Mouse (Mus musculus) fat pad, adult 2 months (tissue): ENCODE measurements at regions not wholly inside any gene's neighbourhood (a gene's known extent, or its start where the extent isn't known, plus 50 kb on each side); places are given as distances from the start of the nearest gene placed in this dataset.

ENCODE experiments used
- DNase-seq: peaks from one replicate; pipeline ENCODE4 v3.0.0-alpha.2; 2011; ENCODE audit warnings: low read depth, low spot score; ENCODE audit errors: extremely low read depth

DNA sequence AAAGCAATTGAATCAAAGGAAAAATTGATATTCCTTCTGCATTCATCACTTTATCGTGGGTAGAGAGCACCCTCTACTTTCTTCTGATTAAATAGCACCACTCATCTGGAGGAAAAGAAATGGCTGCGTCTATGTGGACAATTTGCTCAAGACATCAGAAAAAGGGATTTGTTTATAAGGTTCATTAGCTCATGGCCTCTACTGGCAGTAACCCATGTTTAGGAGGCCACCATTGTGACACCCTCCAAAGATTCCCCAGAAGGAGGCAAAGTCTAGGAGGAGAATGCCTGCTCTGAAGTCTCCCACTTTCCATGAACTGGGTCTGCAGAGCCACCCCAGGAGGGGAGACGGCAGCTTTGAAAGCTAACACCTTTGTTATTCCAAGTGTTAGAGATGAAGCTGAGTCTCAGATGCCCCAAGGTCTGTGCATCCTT, 147.2 kb upstream of the Plscr5 start:
- DNase-seq = no peak

- no peak for DNase-seq
Measured at GRCm38 (mm10) chr9:92044161-92044560, 148.6 kb upstream of the Plscr5 start.

DNA sequence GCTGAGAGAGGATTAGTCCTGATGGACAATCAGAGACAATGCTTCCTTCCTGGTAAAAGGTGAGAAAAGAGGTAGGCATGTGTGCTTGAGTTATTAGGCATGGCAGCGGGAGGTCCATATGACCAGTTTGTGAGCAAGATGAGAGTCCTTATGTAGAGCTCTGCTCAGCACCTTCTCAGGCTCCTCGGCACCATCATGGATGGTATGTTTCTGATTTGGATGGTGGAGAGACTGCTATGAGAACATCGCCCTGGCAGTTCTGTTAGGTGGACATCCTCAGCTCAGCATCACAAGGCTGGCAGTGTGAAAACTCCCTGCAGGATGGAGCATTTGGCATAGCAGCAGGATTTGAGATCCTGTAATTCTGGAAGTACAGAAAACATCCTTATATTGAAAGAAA, 176.2 kb upstream of the Plscr5 start:
- no peak for DNase-seq

DNA sequence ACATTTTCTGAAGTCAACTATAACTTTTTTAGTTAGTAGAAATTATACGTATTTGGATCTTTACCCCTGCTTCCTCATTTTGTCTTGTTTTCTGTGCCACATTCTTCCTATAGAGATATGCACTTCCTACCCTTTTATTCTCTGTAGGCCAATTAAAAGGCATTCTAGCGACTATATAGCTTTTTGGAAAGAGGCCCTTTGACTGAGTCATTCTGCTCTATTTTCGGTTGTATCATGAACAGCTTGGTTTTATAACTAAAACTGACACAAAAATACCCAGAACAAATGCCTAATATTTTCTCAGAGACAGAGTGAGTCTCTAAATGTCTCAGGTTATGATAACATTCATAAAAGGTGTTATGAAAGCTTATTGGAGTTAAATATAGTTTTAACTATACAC, 176.8 kb upstream of the Plscr5 start:
- DNase-seq = no peak

- DNase-seq = no peak
Measured at GRCm38 (mm10) chr9:91988240-91988639, 204.5 kb upstream of the Plscr5 start.

- no peak for DNase-seq
Measured at GRCm38 (mm10) chr9:91981955-91982621, 210.6 kb upstream of the Plscr5 start.

DNA sequence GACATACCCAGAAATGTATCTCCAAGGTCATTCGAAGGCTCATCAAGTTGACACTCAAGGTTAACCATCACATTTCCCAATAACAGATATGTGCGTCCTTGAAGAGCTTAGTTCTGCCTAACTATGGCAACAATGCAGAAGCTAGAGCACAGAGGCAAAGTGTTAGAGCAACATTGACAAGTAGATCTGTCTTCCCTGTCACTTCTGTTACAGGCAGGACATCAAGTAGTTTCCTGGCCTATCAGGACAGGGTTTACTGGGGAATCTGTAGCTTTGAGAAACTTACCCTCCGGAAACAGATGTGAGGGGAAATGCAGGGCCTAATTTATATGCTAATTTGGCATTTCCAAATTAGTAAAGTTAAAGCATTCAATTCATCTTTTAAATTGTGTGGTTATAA, 211.2 kb upstream of the Plscr5 start:
- no peak for DNase-seq

GRCm38 (mm10) chr9:91964051-91964450, 228.7 kb upstream of the Plscr5 start:
- no peak for DNase-seq

DNA sequence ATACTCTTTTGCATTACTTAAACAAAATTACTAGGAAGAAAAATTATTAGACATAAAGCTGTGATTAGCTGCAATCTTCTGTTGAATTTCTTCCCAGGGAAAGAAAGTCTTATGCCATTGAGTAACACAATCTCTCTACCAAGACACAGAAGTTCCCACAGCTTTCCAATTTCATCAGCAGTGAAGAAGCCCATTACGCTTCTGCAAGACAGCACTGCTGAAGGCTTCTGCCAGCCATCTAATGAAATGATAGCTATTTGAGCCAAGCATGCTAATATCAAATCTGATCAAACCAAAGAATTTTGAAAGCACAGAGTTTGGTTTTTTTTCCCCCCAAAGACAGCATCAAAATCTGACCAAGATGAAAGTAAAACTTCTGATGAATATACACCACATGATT, 230.0 kb upstream of the Plscr5 start:
- no peak for DNase-seq

DNA sequence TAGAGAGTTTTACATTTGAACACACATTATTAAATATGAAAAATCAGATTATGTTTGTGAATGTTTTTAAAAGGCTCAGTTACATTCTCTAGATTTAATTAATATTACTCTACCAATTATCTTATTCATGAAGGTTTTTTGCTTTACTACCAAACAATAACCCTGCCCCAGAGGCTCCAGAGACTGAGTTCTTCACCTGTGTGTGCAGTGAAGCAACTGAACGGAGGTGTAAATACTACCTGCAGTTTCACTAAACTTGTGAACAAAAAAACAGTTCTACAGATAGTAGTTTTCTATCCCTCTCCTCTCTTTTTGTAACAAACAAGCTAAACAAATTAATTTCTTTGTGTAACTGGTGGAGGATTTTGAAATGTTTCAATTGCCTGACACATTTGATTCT, 231.1 kb upstream of the Plscr5 start:
- no peak for DNase-seq

DNA sequence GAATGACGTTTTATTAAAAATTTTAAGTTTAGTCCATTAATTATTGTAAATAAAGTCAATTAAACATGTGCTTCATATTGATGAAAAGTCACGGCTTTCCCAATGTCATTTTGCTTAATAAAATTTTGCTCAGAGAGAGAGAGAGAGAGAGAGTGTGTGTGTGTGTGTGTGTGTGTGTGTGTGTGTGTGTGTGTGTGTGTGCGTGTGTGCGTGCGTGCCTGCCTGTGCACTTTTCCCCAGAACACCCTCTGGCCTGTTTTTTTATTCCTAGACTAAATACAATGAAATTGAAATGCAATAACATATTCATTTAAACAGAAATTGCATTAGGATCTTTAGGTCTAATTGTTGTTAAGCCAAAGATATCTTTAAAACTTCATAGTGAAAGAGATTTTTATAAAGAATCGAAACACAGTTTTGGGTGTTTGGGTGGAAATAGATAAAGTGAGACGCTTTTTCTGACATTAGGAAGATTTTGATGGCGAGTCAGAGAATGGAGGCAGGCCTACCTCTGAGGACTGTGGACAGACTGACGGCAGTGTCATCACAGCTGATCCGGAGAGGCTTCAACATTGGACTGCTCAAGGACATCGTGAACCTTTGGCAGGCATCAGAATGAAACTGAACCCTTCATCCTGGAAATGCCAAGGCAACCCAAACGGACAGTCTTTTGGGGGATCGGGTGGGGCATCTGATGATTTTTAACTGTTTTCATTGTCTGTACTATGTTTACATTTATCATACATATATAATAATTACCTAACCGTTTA, 232.0 kb upstream of the Plscr5 start:
- no peak for DNase-seq

GRCm38 (mm10) chr9:91959592-91959991, 233.1 kb upstream of the Plscr5 start:
- no peak for DNase-seq

GRCm38 (mm10) chr9:91959076-91959475, 233.7 kb upstream of the Plscr5 start:
- DNase-seq = no peak

GRCm38 (mm10) chr9:91958421-91958820, 234.3 kb upstream of the Plscr5 start:
- no peak for DNase-seq

DNA sequence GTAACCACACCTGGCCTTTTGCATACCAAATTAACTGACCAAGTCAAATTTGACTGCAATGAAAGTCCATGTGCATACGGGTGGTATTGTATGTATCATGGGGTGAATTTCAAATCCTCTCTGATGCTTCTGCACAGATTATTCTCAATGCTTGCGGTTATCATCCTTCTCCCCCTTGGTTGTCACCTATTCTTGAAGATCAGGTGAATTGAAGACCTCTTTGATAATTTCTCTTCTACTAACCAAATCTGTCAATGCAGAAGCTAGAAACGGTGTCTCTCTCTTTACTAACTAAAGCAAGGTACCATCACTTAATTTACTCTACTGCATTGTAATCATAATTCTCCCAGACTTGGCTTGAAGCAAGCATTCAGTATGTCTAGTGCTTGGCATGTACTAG, 235.7 kb upstream of the Plscr5 start:
- no peak for DNase-seq

- DNase-seq = no peak
Measured at GRCm38 (mm10) chr9:91948746-91949145, 244.0 kb upstream of the Plscr5 start.

- DNase-seq = peak; percentile 40
Measured at GRCm38 (mm10) chr9:91942001-91942400, 250.7 kb upstream of the Plscr5 start.

GRCm38 (mm10) chr9:91938729-91939128, 254.0 kb upstream of the Plscr5 start:
- no peak for DNase-seq

- DNase-seq = no peak
Measured at GRCm38 (mm10) chr9:91904066-91904465, 288.7 kb upstream of the Plscr5 start.

DNA sequence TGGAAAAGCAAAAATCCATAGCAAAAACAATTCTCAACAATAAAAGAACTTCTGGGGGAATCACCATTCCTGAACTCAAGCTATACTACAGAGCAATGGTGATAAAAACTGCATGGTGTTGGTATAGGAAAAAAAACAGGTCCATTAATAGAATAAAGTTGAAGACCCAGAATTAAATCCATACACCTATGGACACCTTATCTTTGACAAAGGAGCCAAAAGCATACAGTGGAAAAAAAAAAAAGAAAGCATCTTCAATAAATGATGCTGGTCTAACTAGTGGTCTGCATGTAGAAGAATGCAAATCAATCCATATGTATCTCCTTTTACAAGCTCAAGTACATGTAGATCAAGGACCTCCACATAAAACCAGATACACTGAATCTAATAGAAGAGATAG, 291.8 kb upstream of the Plscr5 start:
- DNase-seq = no peak

DNA sequence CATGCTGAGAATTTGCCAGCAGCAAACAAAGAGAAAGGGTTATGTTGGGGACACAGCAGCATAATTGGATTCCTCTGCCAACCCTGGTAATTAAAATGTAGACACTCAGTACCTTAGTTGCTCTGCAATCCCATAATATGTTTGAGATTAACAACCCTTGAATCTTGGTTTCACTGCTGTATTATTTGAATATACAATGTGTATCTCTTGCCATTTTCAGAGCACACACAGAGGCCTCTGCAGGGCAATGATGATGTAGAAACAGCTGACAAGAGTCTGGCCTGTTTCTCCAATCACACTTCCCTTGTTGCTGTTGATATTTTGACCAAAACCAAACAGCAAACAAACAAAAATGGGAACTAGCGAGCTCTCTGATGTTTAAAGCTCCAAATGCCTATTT, 315.9 kb upstream of the Plscr5 start:
- DNase-seq = no peak

DNA sequence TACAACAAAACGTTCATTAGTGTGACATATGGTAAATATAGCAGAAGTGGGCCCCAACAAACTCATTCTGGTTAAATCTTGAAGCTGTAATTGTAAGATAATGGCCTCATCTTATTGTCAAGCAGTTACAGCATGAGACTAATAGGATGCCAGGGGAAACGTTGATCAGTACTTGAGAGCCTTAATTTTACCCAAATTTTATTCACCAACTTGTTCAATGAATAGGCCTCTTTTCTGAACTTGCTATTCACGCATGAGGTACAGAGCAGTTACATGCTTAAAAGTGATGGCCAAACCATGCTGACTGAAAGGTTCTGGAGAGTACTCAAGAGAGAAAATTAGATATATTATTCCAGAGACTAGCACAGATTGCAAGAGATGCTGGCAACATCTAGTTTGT, 361.2 kb upstream of the Plscr5 start:
- no peak for DNase-seq
